Mouse (Mus musculus): Measurements from ENCODE around the gene Rbm19.

GRCm38 (mm10) chr5:120124881-120125690 lies 8.8 kb downstream of the Rbm19 start:
- no peak for TF ChIP-seq CTCF (IDR thresholded peaks at IDR 0.05; ENCODE audit: borderline replicate concordance, insufficient read depth, low read length)
- no peak for TF ChIP-seq POLR2A (IDR thresholded peaks at IDR 0.05; ENCODE audit: low read depth, low read length)

Data from embryonic fibroblast, embryonic 13.5 days (primary cell).